Mouse (Mus musculus) lung, postnatal 4 days (tissue): Measurements from ENCODE around the gene Arap2.
A peak's percentile ranks its signal among the peaks of the same experiment; 100 is the strongest.
"Not testable (repeated sequence)": the region's sequence is repeated elsewhere in the genome, so short reads cannot be mapped to it uniquely, and the experiment has no call there.

ENCODE experiments used
- DNase-seq, 2 experiments: peaks; one replicate each; pipeline ENCODE4 v3.0.0; 2021

The Arap2 gene

DNA sequence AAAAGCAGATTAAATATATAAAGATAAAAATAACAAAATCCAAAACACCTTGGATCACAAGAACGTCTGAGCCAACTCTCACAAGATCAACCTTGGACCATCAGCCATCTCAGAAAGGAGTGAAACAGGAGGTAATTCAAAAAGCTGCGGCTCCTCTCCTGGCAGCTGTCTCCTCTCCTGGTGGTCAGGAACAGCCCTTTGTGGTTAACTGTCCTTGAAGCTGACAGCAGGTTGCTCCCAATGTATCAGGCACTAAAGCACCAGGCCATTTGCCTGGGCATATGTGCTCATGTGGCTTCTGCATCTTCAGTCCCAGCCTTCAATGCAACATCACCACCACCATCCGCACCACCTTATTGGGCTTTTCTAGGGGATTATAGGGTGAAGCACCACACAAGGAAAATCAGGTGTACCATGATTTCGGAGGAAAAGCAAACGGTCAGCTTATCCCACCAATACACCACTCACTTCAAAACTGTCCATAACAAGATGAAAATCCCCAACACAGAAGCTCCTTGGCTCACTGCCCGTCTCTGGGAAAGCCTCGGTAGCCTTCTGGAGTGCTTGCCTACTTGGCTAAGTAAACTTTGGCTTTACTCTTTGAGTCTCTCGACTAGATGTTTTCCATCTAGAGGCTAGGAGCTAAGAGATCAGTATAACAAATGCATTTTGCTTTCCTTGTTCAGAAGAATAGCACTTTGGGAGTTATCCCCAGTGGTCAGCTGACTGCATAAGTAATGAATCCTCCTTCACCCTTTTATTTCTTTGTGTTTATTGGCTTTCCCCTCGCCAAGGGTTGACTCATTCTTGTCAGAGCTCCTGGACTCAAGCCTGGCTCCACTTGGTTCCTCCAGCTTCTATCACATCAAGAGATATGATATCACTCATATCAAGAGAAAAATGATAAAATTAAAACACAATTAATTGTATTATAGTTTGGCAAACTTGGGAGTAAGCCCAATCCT lies 26.2 kb downstream of the Arap2 start:
- DNase-seq: no peak

DNA sequence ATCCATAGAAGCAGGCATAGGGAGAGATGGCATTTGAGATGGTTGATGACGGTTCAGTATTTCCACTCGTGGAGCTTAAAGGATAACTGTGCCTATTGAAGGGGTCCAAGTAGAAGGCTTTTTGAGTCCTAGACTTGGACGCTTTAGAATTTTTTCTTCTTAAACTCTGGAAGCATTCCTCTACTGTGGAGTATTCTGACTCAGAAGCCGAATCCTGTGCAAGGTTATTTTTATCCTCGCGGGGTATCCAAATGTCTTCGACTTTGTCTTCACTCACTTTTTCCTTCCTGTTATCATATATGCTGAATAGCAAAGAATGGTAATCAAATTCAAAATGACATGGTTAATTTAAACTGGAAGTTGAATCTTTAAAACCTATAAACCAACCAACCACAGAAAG lies 35.4 kb downstream of the Arap2 start:
- not testable (repeated sequence) for DNase-seq

DNA sequence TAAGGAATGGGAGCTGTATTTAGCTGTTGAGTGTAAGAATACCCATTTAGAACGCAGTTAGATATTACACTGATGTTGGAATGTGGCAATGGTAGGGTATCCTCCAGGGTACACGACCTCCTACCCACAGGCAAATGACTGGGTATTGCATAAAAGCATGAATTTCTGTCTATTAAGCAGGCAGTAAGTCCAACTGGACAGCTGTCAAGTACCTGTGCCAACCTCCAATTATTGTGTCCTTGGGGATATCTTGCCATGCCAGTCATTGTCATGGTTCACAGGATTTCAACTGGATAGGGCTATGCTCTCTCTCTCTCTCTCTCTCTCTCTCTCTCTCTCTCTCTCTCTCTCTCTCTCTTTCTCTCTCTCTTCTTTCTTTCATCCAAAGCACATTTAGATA lies 40.4 kb downstream of the Arap2 start:
- DNase-seq: no peak

DNA sequence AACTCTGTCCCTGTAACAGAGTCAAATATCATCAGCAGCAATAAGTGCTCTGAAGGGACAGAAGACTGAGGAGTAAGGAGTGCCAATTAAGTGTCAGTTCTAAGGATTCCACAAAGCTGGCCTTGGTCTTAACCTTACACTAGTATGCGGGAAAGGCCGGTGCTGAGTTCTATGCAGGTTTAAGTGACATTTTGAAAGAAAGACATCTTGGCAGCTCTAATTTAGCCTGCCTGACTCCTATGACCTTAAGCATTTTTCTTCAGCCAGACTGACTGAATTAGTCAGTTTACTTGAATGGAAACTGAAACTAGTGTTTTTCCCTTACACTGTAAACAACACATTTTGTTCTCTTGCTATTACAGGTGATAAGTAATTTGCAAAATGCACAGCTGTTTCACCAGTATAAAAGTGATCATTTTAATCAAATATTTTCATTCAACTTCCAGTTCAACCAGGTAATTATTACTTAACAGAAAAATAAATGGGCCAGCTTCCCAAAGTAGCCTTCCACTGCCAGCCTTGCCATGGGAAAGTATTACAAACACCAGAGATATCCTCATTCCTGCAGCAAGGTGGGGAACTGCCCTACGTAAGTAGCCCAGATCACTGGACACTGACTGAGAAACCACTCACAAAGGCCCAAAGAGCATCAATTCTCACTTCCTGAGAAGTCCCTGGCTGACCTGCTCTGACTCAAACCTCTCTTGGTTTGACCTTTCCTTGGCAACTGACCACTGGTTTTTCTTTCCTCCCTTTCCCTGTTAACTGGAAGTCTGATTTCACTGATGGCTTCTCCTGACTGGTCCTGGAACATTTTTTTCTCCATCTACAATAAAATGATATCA lies 42.5 kb downstream of the Arap2 start:
- no peak for DNase-seq

DNA sequence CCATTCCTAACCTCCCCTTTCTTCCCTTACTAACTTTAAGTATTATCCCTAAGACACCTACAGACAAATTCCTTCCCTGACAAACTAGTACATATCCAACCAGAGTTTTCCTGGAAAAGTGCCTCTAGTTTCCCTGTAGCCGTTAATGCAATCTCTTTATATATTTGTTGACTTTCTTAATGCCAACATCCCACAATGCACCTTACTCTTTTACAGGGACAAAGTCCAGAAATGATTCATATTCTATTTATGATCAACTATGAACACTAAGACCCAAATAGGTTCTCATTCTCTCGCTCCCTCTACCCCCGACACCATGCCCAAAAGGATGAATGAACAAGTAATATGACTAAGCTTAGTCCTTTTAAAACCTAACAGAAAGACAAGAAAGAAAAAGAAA lies 49.5 kb downstream of the Arap2 start:
- DNase-seq: no peak

DNA sequence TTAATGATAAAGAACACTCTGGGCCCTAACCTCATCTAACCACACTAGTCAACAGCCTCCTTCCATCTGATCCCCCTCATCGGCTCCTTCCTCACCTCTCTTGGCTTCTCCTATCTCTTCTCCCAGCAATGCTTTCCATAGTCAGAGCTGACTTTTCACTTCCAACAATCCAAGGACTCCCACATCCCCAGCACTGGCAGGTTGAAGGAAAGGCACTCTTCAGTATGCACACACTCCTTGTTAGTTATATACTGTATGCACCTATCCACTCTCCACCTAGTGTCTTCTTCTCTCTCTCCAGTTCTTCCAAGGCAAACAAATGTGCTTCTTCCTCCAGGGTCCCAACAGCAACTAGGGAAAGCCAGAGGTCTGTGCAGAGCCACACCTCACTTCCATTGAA lies 50.0 kb downstream of the Arap2 start:
- DNase-seq: no peak

DNA sequence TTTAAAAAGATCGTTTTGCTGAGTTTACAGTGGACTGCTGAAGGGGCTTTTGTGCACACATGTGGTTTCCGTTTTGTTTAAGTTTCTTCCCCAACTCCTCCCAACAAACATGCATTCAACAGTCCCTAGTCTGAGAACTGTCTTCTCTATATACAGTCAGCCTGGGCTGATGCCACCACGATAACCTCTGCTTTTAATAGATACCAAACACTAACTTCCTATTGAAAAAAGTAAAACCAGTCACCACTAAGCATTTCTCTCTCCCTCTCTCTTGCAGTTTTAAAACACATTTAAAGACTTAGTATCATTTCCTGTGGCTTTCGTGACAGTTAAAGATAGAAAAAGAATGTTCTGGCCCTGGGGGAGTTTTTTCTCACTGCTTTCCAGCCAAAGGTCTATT lies 50.5 kb downstream of the Arap2 start:
- DNase-seq: no peak

DNA sequence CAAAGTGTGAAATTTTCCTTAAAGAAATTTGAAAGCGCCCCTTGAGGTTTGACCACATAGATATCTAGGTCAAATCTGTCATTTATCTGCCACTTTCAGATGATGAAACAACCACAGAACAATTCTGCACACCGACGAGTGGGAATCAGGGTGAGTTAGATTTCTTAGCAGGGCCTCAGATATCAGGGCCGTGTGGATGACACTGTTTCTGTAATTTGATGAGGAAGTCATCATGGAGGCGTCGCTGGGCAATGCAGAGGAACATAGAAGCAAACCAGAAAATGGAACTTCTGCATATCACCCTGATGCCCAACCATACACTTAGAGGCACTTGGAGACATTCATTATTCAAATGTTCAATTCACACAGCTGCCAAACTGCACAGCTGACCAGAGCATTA lies 55.0 kb downstream of the Arap2 start:
- no peak for DNase-seq

DNA sequence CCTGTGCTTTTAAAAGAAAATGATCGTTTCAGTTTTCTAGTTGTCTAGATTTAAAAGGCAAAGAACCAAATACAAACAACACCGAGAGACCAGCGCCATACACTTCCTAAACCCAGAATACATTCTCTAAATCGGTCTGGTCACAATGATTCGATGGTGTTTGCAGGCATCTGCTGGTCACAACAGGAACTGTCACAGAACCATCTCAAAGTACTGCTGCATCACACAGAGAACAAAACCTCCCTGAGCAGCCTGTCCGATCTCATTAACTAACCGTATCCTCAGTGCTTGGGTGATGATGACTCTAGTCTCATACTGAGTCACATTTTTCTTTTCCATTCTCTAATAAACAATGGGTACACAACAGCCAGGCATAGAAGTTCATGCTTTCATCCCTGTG lies 59.1 kb downstream of the Arap2 start:
- peak in 1 of 2 experiments; percentile 15 for DNase-seq

DNA sequence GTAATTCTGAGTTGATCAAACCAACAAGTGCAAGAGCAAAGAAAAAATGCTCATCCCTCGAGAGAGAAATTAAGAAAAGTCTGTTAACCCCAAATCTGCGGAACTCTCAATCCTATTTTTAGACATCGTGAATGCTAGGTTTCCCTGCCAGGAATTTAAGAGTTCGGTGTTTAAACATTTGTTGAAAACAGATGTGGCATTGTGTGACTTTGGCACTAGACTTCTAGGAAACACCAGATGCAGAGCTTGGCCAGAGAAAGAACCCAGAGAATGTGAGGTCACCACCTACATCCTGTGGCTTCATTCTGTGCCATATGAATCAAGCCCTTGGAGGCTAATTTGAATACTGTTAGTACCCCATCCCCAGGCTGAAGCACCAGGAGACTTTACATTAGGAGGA lies 76.0 kb downstream of the Arap2 start:
- no peak for DNase-seq

DNA sequence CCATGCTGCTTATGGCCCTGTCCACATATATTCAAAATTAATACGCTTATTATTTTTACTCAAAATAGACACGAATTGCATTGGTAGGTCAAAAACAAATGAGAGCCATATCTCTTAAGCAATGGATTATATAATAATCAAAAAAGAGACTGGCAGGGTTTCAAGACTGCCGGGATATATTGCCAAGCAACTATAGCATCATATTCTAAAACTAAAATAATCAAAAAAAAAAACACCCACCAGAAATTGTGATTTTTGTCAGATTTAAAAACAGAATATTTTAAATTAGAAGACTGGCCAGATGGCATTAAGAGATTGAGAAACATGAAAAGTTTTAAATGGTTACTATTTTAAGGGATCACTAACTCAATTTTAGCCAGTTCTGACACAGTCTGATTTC lies 82.2 kb downstream of the Arap2 start:
- DNase-seq: no peak

DNA sequence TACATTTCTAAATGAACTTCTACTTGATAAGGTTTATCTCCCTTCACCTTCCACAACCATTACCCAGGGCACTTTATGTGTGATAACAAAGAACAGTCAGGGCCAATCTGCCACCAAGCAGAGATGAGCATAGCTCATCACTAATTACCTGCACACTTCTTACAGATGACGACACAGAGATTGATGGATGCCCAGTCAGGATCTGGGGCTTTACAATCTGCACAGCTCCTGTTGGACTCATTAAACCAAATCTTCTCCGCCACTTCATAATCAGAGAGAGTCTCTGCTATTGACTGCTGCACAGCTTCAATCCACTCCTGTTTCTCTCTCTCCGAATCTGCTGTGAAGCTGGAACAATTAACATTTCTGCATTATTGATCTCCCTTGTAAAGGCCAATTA lies 82.8 kb downstream of the Arap2 start:
- DNase-seq: no peak

DNA sequence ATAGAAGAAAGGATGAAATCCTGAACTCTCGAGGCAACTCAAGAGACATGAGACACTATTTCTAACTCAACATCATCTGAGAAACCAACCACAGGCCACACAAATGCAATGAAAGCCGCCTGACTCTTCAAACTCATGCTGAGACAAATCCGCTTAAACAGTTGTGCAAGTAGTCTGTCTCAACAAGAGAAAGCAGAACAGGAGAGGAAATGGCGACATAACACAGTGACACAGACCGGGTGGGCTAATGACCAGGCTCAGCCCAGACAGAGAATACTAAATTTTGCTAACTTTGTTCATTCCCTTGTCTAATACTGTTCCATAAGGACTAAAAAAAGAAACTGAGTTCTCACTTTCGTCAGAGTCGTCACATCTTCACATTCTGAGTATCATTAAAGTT lies 88.6 kb downstream of the Arap2 start:
- DNase-seq: peak in 1 of 2 experiments; percentile 9

DNA sequence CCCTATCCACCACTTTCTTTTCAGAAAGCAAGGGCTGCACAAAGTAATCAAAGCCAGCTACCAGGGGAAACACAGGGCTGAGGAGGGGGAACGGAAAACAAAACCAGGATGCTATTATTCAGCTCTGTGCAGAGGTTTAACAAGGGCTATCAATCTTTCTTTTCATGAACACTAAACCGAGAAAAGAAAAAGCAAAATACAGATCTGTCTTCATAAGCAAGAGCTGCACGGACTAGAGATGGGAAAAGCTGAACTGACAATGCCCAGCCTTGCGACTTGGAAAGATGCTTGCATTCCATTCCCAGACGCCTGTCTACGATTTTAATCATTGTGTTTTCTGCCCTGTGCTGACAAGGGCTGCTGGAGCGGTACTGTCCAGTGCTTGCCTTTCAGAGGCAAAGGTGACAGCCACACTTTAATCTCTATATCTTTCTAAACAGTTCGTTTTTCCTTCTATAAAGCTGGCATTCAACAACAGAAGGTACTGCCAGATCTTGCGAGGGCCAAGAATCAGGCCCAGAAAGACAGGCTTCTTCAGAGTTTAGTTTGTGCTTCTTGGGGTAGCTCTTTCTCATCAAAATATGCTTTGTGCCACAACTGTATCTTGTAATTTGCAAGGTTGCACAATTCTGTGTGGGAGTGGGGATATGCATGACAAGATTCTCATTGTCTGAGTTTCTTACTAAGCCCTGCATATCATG lies 93.1 kb downstream of the Arap2 start:
- no peak for DNase-seq

DNA sequence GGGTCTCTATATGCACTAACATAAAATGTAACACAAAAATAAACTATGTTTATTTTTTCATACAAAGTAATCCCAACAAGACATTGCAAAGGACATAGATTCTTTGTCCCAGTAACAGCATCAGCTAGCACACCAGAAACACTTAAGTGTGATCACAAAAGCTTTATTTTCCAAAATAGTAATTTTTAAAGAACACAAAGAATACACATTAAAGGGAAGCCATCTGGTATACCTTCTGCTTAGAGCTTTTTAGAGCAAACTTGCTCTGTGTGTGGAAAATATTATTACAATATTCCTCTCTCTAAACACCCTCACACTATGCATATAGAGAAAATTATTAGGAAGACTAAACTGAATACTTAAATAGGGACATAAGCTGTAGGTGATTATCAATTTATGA lies 100.6 kb downstream of the Arap2 start:
- DNase-seq: no peak

DNA sequence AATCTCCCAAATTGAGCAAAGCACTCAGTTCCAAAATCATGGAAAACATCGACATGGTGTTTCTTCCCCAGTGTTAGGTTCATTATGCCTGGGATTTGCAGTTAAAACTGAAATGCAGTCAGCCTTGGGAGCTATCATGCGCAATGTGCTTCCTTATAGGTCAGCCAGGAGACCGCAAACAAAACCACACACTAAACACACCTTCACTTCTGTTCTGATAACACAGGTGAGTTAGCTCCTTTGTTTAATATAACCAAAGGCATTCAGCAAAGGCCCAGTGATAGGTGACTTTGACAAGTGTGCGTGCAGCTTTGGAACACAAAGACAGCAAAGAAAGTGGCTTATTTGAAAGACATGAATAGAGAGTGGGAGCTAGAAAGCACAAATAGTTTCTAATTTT lies 101.1 kb downstream of the Arap2 start:
- DNase-seq: no peak

DNA sequence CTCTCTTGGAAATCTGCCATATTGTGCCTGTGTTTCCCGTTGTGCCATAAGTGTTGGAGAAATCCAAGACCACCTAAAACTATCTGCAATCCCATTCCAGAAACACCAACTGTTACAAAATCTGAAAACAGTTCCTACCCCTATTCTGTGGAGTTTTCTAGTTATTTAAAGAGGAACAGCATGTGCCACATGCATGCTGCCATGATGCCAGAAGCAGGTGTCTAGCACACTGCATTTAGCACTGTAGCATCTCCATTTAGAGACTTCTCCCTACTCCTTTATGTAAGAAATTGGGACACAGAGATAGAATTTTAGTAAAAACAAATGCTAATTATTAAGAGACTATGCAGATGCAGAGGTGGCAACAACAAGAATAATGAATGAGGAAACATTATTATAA lies 102.8 kb downstream of the Arap2 start:
- DNase-seq: no peak

DNA sequence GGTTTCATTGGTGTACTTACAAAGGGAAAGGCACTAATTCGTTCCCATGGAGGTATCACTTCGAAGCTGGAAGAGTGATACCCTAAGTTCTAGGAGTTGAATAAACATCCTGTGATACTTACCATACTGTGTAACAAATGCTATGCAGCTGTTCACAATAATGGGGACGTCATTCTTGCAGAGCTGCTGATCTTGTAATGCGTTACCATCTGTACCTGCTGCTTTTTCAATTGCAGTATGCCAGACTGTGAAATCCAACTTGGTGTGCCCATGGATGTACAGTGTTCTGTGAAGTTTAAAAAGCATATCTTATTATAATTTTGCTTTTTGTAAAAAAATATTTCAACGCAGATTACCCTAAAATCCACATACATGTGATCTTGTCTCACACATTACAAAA lies 112.0 kb downstream of the Arap2 start:
- DNase-seq: no peak

DNA sequence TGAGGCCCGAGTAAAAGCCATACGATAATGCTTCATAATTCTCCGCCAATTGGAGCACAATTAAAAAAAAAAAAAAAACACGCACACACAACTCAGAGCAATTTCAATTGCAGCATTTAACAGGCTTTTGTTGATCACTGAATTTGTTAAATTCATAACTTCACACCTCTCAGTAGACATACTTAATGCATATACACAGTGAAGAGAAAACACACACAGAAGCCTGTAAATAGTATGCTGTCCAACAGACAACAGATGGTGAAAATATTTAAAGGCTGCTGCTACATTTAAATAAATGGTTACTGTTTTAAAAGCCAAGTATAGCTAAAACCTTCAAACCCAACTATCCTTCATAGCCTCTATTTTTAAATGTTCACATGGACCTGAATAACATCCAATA lies 123.6 kb downstream of the Arap2 start:
- no peak for DNase-seq

DNA sequence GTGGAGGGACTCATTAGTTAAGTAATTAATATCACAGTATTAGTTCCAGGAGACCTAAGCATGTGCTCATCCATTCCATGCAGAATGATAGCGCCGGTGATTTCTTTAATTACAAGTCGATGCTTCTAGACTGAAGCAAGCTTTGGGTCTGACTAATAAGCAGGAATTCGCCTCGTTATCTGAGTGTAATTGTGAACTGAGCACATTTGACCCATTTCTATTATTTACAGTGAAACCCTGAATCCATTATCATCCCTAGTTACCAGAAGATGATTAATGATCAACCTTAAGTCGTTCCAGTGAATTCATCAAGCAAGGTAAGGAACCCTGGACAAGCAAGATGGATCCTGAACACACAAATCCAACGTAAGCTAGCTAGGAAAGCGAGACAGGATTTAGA lies 125.5 kb downstream of the Arap2 start:
- DNase-seq: no peak

DNA sequence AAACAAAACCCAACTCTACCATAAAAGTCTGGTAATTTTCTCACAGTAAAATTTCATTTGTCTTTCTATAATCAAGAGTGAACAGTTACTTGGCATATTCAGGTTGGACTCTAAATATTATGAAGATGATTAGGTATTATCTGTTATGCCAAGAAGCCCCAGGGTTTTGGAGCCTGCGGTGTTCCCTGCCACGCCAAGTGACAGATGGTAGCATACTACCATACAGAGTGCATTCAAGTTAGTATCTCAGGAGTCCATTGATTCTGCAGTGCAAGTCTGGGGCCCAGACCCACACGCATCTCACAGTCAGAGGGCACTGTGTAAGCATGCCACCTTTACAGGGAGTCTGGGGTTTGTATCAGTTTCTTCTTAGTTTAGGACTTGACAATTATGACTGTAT lies 129.6 kb downstream of the Arap2 start:
- no peak for DNase-seq

DNA sequence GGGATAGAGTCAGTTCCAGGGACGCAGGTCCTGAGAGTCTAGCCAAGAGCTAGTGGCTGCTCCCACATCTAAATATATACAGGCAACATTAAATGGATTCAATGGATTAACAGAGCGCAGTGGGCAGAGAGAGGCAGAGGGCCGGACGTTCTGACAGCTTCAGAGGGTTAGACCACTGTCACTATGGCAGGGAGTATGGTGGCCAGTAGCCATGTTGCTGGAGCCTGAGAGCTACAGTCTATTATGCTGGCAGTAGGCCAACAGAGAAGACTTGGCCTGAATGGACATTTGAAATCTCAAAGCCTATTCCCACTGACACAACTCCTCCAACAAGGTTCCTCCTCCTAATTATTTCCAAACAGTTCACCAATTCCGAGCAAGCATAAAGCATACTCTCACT lies 137.1 kb downstream of the Arap2 start:
- DNase-seq: no peak

DNA sequence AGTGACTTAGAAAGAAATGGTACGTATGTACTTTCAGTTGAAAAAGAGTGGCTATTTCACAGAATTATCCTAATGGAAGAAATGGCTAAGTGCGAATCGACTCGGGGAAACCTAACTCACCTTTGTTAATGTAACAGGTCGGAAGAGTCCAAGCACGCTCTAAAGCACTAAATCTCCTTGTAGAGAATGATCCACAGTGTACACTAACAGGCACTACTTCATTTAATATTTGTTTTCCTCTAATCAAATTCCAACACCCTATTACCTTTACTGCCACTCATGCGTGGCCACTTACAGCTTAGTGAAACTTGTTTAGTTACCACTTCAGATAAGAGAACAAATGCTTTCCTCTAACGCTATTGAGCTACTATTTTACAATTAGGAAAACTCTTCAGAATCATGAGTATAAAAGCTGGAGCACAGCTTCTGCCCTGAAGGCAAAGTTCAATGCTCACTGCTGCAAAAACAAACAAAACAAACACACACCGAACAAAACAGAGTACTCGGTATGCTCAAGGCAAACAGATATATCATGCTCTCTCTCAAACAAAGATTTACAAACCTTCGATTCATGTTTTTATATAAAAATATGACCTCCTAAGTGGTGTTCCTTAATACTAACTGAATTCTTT lies 143.0 kb downstream of the Arap2 start:
- DNase-seq: no peak
